Mouse (Mus musculus) ES-Bruce4 (cell line): ENCODE data around the gene Fgfr2. TPM values are rescaled to one million over a fixed set of nuclear protein-coding genes. Genes with fewer than 3 reads are reported as not detected.

Experiments
- H3K27ac ChIP-seq: 2 replicates; pipeline ENCODE4 v1.5.1; 2012; ENCODE audit warnings: low read length, inconsistent platforms; ENCODE audit not compliant: insufficient read depth
- H3K27me3 ChIP-seq: 2 replicates; pipeline ENCODE4 v1.6.1; 2012; ENCODE audit warnings: mild to moderate bottlenecking, low read length, inconsistent platforms; ENCODE audit not compliant: control insufficient read depth, poor library complexity, insufficient read depth, severe bottlenecking
- H3K36me3 ChIP-seq: 2 replicates; pipeline ENCODE4 v1.6.1; 2012; ENCODE audit warnings: inconsistent platforms, mild to moderate bottlenecking, low read length, moderate library complexity; ENCODE audit not compliant: control insufficient read depth, poor library complexity, insufficient read depth, severe bottlenecking
- H3K4me1 ChIP-seq: one replicate; pipeline ENCODE4 v1.8.1; 2011; ENCODE audit warnings: low read length; ENCODE audit not compliant: control insufficient read depth, insufficient read depth
- H3K4me3 ChIP-seq: 2 replicates; pipeline ENCODE4 v1.5.1; 2011; ENCODE audit warnings: low read depth, mild to moderate bottlenecking, low read length
- H3K9ac ChIP-seq: 2 replicates; pipeline ENCODE4 v1.6.1; 2012; ENCODE audit warnings: low read depth, mild to moderate bottlenecking, inconsistent platforms; ENCODE audit not compliant: poor library complexity, severe bottlenecking
- H3K9me3 ChIP-seq: replicated peaks from 2 replicates; pipeline ENCODE4 v1.6.1; 2012; ENCODE audit warnings: mild to moderate bottlenecking, low read length, inconsistent platforms; ENCODE audit not compliant: control insufficient read depth, poor library complexity, insufficient read depth, severe bottlenecking
- CTCF ChIP-seq: IDR thresholded peaks from one replicate; pipeline ENCODE4 v1.8.1; 2011; ENCODE audit warnings: low read depth, low read length
- EP300 ChIP-seq: IDR thresholded peaks from 2 replicates; pipeline ENCODE4 v1.6.1; 2011; ENCODE audit warnings: low read depth, low read length; ENCODE audit not compliant: insufficient read depth
- POLR2A ChIP-seq: IDR thresholded peaks from one replicate; pipeline ENCODE4 v1.8.1; 2011; ENCODE audit warnings: low read length; ENCODE audit not compliant: insufficient read depth
- polyA plus RNA-seq: library from polyadenylated mRNA; stranded (reverse); fragments of >200 nt; gene quantifications from 2 replicates; pipeline ENCODE4 v1.2.4, GENCODE M21; 2011; ENCODE audit warnings: low read depth; ENCODE audit not compliant: missing spikeins, insufficient read depth, insufficient read length

Gene Fgfr2
- polyA plus RNA-seq, 1 experiment, result 34.8 TPM

DNA sequence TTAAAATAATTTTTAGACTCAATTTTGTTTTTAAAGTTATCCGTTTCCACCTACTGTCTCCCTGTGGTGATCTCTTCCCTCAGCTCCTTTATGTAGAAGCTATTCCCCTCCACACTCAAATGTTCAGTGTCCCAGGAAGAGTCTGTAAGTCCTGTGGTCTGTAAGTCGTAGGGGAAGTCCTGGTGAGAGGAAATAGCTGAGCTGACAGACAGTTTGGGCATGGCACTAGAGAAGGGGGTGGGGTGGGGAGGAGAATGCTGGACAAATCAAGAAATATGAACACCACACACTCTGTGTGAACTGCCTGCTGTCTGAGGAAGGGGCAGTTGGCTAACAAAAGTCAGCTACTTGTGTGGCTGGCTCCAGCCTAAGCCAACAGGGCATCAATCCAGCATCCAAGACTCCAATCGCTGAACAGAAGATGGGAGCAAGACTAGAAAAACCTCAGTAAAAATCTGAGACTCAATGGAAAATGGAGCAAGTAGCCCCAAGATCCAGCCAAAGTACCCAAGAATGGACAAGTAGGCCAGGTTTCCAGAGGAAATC, 75.0 kb downstream of the Fgfr2 start:
- Histone ChIP-seq H3K36me3 (peaks cover 77% of the 10 kb centered on the region), H3K27ac (no peak overlapping the region), H3K27me3 (no peaks in the 10 kb centered on the region), H3K4me1 (peaks cover 5% of the 10 kb centered on the region), H3K9me3 (peaks cover 24% of the 10 kb centered on the region), H3K9ac (no peak overlapping the region), H3K4me3 (no peak overlapping the region)
- TF ChIP-seq EP300, result no peak
- TF ChIP-seq CTCF, result no peak
- TF ChIP-seq POLR2A, result no peak

DNA sequence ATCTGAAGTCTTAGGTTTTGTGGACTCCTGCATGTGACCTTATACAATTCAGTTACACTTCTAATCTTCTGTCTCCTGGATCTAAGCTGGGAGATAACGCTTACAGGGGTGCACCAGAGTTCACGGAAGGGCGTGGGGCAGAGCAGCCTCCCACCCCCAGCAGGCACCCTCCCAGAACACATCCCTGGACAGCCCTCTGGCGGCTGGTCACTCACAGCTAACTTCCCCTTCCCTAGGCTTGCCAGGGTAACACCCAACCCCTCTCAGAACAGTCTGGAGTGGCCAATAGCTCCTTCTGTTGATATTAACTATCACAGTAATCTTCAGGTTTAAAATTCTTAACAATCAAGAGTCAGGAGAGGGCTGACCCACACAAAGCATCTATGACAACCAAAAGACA, 75.9 kb downstream of the Fgfr2 start:
- H3K27me3 ChIP-seq, result no peaks in the 10 kb centered on the region
- no peak overlapping the region for H3K27ac ChIP-seq
- TF ChIP-seq POLR2A (no peak), CTCF (no peak), EP300 (no peak)
- H3K36me3 ChIP-seq, result peaks cover 71% of the 10 kb centered on the region
- H3K9ac ChIP-seq, result no peak overlapping the region
- H3K4me1 ChIP-seq, result peaks cover 5% of the 10 kb centered on the region
- no peak overlapping the region for H3K4me3 ChIP-seq
- peaks cover 29% of the 10 kb centered on the region for H3K9me3 ChIP-seq

DNA sequence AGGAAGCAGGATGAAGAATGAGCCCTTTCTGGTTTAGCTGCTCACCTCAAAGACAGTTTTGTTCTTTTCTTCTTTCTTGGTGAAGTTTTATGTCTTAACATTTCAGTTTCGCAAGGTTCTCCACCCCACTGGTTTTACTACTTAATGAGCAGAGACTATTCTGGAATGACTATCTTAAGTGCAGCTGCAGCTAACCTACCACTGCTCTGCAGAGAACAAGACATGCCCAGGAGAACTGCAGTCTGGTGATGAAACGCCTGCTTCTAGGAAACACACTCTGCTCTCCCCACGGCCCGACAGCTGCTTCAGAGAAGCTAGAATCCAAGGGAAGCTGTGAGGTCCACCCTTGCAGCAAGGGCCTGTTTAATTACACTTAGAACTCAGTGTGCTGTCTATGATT, 78.4 kb downstream of the Fgfr2 start:
- Histone ChIP-seq H3K9me3 (peaks cover 29% of the 10 kb centered on the region), H3K4me1 (peaks cover 8% of the 10 kb centered on the region), H3K36me3 (peaks cover 50% of the 10 kb centered on the region), H3K4me3 (no peak overlapping the region), H3K9ac (no peak overlapping the region), H3K27ac (no peak overlapping the region), H3K27me3 (no peaks in the 10 kb centered on the region)
- TF ChIP-seq CTCF (no peak), POLR2A (no peak), EP300 (no peak)

DNA sequence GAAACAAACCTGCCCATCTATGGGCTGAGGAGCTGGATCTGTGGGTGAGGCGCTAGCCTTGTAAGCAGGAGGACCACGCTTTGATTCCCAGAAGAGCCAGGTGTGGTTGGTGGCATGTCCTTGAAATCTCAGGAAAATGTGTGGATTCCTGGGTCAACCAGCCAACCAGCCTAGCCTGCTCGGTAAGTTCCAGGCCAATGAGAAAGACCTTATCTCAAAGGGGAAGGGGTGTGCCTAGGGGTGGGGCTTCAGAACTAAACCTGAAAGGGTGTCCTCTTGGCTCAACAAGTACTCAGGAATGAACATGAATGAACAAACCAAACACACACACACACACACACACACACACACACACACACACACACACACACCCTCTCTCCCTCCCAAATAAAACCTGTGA, 81.4 kb downstream of the Fgfr2 start:
- H3K9ac ChIP-seq, result no peak overlapping the region
- no peaks in the 10 kb centered on the region for H3K27me3 ChIP-seq
- peaks cover 29% of the 10 kb centered on the region for H3K9me3 ChIP-seq
- H3K4me3 ChIP-seq, result no peak overlapping the region
- peaks cover 12% of the 10 kb centered on the region for H3K4me1 ChIP-seq
- TF ChIP-seq POLR2A (no peak), EP300 (peak; percentile 85)
- peak overlapping the region; percentile 81 for H3K27ac ChIP-seq
- peaks cover 39% of the 10 kb centered on the region for H3K36me3 ChIP-seq

DNA sequence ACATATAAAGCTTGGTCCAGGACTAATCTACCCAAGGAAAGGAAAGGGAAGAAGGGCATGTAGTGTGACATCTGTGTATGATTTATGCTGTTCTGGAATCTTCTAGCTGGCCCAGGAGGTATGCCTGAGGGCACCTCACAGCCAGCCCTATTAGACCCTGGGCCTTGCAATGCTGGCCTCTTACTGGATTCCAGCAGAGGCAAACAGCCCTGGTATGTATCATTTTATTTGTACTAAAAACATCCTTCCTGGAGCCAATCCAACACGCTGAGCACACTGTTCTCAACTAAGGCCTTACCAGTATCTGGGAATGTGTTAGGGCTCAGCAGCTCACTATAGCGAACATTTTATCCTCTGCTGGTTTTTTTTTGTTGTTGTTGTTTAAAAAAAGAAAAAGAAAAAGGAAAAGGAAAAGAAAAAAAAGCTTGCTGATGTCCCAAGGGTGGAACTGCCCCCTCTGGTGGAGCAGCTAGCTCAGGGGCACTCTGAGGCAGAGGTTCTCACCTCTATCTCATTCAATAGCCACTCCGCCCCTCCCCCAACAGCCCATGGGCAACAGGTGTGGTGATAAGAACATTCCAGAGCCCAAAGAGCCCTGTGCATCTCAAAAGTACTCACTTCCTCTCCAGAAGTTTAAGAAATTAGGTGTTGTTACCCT, 82.3 kb downstream of the Fgfr2 start:
- no peaks in the 10 kb centered on the region for H3K27me3 ChIP-seq
- no peak overlapping the region for H3K4me3 ChIP-seq
- peaks cover 36% of the 10 kb centered on the region for H3K36me3 ChIP-seq
- no peak overlapping the region for H3K9ac ChIP-seq
- TF ChIP-seq CTCF (peak; percentile 42), POLR2A (no peak), EP300 (peak; percentile 90)
- peaks cover 29% of the 10 kb centered on the region for H3K9me3 ChIP-seq
- H3K4me1 ChIP-seq, result peaks cover 15% of the 10 kb centered on the region
- peak overlapping the region; percentile 77 for H3K27ac ChIP-seq

DNA sequence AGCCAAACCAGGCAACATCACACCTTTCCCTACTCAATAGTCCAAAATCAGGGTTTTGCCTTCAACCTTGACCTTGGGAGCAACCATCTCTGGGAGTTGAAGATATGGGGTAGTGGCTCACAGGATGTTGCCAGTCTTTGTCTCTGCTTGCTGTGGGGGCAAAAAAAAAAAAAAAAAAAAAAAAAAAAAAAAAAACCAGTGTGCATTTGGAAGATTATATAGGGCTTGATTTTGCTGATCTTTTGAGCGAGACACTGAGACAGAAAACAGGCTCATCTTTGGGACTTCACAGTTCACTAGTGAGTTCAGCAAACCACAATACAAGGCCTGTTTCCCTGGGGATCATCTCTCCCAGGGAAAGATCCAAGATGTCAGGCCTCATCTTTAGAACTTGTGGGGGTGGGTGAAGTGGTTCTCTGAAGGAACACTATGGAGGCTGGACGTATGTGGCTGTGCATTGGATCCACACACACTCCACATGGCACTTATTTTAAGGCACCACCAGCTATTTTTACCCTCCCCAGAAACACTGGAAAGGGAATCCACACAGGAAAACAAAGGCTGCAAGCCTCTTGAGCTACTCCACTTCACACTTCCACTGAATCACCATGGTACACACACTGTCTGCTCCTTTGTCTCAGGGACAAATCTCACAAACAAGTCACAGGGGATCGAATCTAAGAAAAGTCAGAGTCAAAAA, 83.4 kb downstream of the Fgfr2 start:
- Histone ChIP-seq H3K4me1 (peaks cover 17% of the 10 kb centered on the region), H3K27ac (peak overlapping the region; percentile 34; the same call in 1 of the 2 replicates), H3K4me3 (no peak overlapping the region), H3K9me3 (peaks cover 21% of the 10 kb centered on the region), H3K27me3 (no peaks in the 10 kb centered on the region), H3K36me3 (peaks cover 27% of the 10 kb centered on the region), H3K9ac (no peak overlapping the region)
- TF ChIP-seq POLR2A (no peak), CTCF (no peak), EP300 (no peak)
